Mouse (Mus musculus) olfactory bulb, adult 2 months (tissue): ENCODE results near the gene Psma3. TPM values are rescaled to one million over a fixed set of nuclear protein-coding genes. Genes with fewer than 3 reads are reported as not detected.

Experiments
- H3K27ac ChIP-seq: fragments of 200-500 bp; 2 replicates; pipeline ENCODE4 v1.5.1; 2012; ENCODE audit warnings: low read depth, low read length; ENCODE audit not compliant: insufficient read depth
- H3K4me1 ChIP-seq: fragments of 200-500 bp; 2 replicates; pipeline ENCODE4 v1.6.1; 2012; ENCODE audit warnings: low read length; ENCODE audit not compliant: control insufficient read depth, insufficient read depth
- H3K4me3 ChIP-seq: fragments of 200-500 bp; 2 replicates; pipeline ENCODE4 v1.5.1; 2012; ENCODE audit warnings: mild to moderate bottlenecking, low read depth, low read length, moderate library complexity; ENCODE audit not compliant: insufficient read depth
- CTCF ChIP-seq: fragments of 200-500 bp; IDR thresholded peaks from 2 replicates; pipeline ENCODE4 v1.5.1; 2012; ENCODE audit warnings: low read depth, mild to moderate bottlenecking, low read length, moderate library complexity; ENCODE audit not compliant: insufficient read depth
- POLR2A ChIP-seq: fragments of 200-500 bp; IDR thresholded peaks from 2 replicates; pipeline ENCODE4 v1.6.1; 2012; ENCODE audit warnings: mild to moderate bottlenecking, low read depth, low read length, moderate library complexity; ENCODE audit not compliant: insufficient read depth
- WGBS: fragments of 180-500 bp; shearing (Covaris S2); methylation state at CpG from one replicate; pipeline ENCODE4 v1.1.7; 2018; 5-methylcytosine and 5-hydroxymethylcytosine counted together
- polyA plus RNA-seq: library from polyadenylated mRNA; stranded (reverse); fragments of >200 nt; gene quantifications from 2 replicates; pipeline ENCODE4 v1.2.4, GENCODE M21; 2012; ENCODE audit warnings: low replicate concordance; ENCODE audit not compliant: missing spikeins, insufficient read depth, insufficient read length

Psma3 gene
- not detected in 2 replicates for polyA plus RNA-seq

- TF ChIP-seq CTCF (no peak), POLR2A (peak; percentile 73)
- Histone ChIP-seq H3K4me3 (peak within 1 kb of the TSS; percentile 80), H3K27ac (peak within 1 kb of the TSS; percentile 73), H3K4me1 (0 out of 2 replicates have a peak, but pooled peaks cover 3% of the 10 kb centered on the region)
- under 1% methylated on average over 71 of the region's 71 CpGs for WGBS
Observed at GRCm38 (mm10) chr12:70974441-70975266, at the start of gene Psma3. TSS of gene Psma3 (plus strand) at chr12:70974621.

GRCm38 (mm10) chr12:70929781-70930180, 44.6 kb upstream of the Psma3 start:
- TF ChIP-seq CTCF (no peak), POLR2A (no peak)
- Histone ChIP-seq H3K4me1 (no peaks in the 10 kb centered on the region), H3K27ac (no peak overlapping the region), H3K4me3 (no peak overlapping the region)
- 88% methylated on average over 4 of the region's 4 CpGs for WGBS

- peak overlapping the region; percentile 95 for H3K4me3 ChIP-seq
- H3K27ac ChIP-seq: peak overlapping the region; percentile 79; the same call in 1 of the 2 replicates
- 0 out of 2 replicates have a peak, but pooled peaks cover 2% of the 10 kb centered on the region for H3K4me1 ChIP-seq
- 5% methylated on average over 12 of the region's 12 CpGs for WGBS
- no peak for TF ChIP-seq POLR2A
- no peak for TF ChIP-seq CTCF
Observed at GRCm38 (mm10) chr12:70937150-70937549, 37.3 kb upstream of the Psma3 start.

GRCm38 (mm10) chr12:70937571-70938384, 36.6 kb upstream of the Psma3 start, which contains the start of gene Actr10:
TSS of gene Actr10 (plus strand) at chr12:70937857.
- under 1% methylated on average over 57 of the region's 59 CpGs for WGBS
- TF ChIP-seq CTCF (no peak), POLR2A (peak; percentile 77)
- peak within 1 kb of the TSS; percentile 86 for H3K27ac ChIP-seq
- 0 out of 2 replicates have a peak, but pooled peaks cover 2% of the 10 kb centered on the region for H3K4me1 ChIP-seq
- peak within 1 kb of the TSS; percentile 95 for H3K4me3 ChIP-seq

- Histone ChIP-seq H3K4me3 (no peak overlapping the region), H3K27ac (no peak overlapping the region), H3K4me1 (0 out of 2 replicates have a peak, but pooled peaks cover 2% of the 10 kb centered on the region)
- TF ChIP-seq CTCF (no peak), POLR2A (no peak)
- 95% methylated on average over 7 of the region's 7 CpGs for WGBS
Observed at GRCm38 (mm10) chr12:70940806-70941205, 33.6 kb upstream of the Psma3 start.

GRCm38 (mm10) chr12:70944181-70944580, 30.2 kb upstream of the Psma3 start:
- TF ChIP-seq CTCF (no peak), POLR2A (no peak)
- WGBS: 95% methylated on average over 5 of the region's 5 CpGs

GRCm38 (mm10) chr12:70946585-70947256, 27.7 kb upstream of the Psma3 start:
- TF ChIP-seq CTCF: no peak
- TF ChIP-seq POLR2A: no peak
- H3K4me3 ChIP-seq: no peak overlapping the region
- H3K27ac ChIP-seq: no peak overlapping the region
- 89% methylated on average over 10 of the region's 10 CpGs for WGBS
- H3K4me1 ChIP-seq: no peaks in the 10 kb centered on the region

More at GRCm38 (mm10) chr12:70944181-70944580, 30.2 kb upstream of the Psma3 start:
- Histone ChIP-seq H3K4me1 (no peaks in the 10 kb centered on the region), H3K27ac (no peak overlapping the region), H3K4me3 (no peak overlapping the region)

- TF ChIP-seq POLR2A (no peak), CTCF (no peak)
- H3K4me1 ChIP-seq: no peaks in the 10 kb centered on the region
- H3K27ac ChIP-seq: no peak overlapping the region
- no peak overlapping the region for H3K4me3 ChIP-seq
- 89% methylated on average over 4 of the region's 4 CpGs for WGBS
Observed at GRCm38 (mm10) chr12:70958640-70959039, 15.8 kb upstream of the Psma3 start.
